In the genomic region with DNA sequence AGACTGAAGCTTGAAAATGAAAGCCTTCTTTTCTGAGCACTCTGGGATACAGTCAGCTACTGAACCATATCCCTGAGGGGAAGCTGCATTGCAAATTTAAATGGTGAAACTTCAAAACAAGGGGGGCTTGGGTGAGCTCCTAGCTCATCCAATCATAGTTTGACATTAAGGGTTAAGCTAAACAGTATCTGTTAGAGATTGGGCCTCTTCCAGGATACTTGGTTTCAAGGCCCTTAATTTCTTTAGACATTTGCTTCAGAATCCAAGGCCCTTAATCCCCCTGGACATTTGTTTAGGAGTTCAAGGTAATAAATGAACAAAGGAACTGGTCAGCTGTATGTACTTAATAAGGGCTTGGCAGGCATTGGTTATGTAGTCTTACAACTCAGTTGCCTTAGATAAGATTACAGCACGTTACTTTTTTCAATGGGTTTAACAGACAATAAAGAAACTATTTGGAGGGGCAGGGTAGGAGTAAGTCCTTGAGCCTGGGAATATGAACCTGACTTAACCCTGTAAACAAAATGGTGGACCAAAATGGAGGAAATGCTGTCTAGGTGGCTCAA, we compare ENCODE assay signal across 14 mouse cellular contexts.
"Had no signal": no experiment of that assay in that cellular context is flagged by ENCODE, and none has a peak within 500 bp of the region (broad histone marks: within the 10 kb centered on the region; RNA-seq: fewer than 3 reads in every experiment).

No protein-coding gene starts in this region.

- H3K9me3 ChIP-seq: limb, embryonic 12.5 days had no signal

- DNase-seq: kidney, adult 18-20 months; kidney, postnatal 10 days; kidney, postnatal 4 days; liver; lung, adult 2 months; lung, postnatal 36 days; right cerebral cortex, postnatal 4 days; spleen, adult 18-20 months; thymus, adult 2 months; thymus, postnatal 36 days had no signal

- H3K4me2 ChIP-seq: limb, embryonic 12.5 days had no signal

- H3K27ac ChIP-seq: layer of hippocampus, adult 2 months; limb, embryonic 12.5 days; liver, embryonic 14.5 days had no signal

- H3K4me3 ChIP-seq: layer of hippocampus, adult 2 months; limb, embryonic 12.5 days had no signal

- ATAC-seq: lung, postnatal 0 days had no signal

- H3K36me3 ChIP-seq: limb, embryonic 12.5 days had no signal

- H3K4me1 ChIP-seq: limb, embryonic 12.5 days had no signal

- H3K27me3 ChIP-seq: limb, embryonic 12.5 days had no signal

- H3K9ac ChIP-seq: limb, embryonic 12.5 days; liver, embryonic 14.5 days had no signal
